8 mouse cellular contexts compared by ENCODE assay signal in the genomic region with DNA sequence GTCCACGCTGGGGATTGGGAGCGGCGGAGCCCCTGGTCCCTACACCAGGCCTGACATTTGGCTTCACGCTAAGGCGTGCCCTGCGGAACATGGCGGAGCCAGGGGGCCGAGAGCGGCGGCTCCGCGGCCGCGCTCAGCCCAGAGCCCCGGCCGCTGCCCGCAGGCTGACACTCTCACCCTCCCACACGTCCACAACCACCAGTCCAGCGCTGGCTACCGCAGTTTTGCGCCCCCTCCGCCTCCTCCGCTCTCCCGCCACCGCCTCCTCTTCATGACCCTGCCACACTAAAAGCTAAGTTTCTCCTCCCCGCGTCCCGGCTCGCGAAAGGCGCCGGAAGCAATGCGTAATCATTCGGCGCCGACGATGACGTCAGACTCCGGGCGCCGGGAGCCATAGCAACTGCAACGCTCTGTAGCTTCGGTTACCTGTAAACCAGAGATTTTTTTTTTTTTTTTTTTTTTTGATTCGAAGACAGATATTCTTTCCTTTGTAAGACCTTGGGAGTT. TPM values are rescaled to one million over a fixed set of nuclear protein-coding genes. Genes with fewer than 3 reads are reported as not detected.
DNase-seq lines count a peak whose midpoint lies in the region; ATAC-seq lines count a peak whose summit lies in the region.

Gene Bdp1 (minus strand): TSS at position 323 of the 507 bp plus-strand sequence.

- peak; percentile 82 for ATAC-seq in erythroid progenitor cell, adult 5-6 weeks (replicated peaks; ENCODE audit: low FRiP score, poor library complexity, severe bottlenecking)
- peak; percentile 61 for ATAC-seq in heart, embryonic 13.5 days (ENCODE audit: extremely low read depth, insufficient number of reproducible peaks, low FRiP score, low TSS enrichment)
- peak; percentile 81 for ATAC-seq in liver, embryonic 12.5 days
- ATAC-seq in stomach, embryonic 15.5 days (ENCODE audit: insufficient read depth, low FRiP score, low read depth): peak; percentile 74

- no peaks in the 10 kb centered on the region for H3K9me3 ChIP-seq in heart, embryonic 13.5 days
- no peaks in the 10 kb centered on the region for H3K9me3 ChIP-seq in liver, embryonic 12.5 days (replicated peaks)
- H3K9me3 ChIP-seq in stomach, embryonic 15.5 days: no peaks in the 10 kb centered on the region

- no peaks in the 10 kb centered on the region for H3K27me3 ChIP-seq in heart, embryonic 13.5 days (replicated peaks)
- H3K27me3 ChIP-seq in liver, embryonic 12.5 days (replicated peaks): peaks cover 4% of the 10 kb centered on the region; the same call in 1 of the 2 replicates
- no peaks in the 10 kb centered on the region for H3K27me3 ChIP-seq in stomach, embryonic 15.5 days (replicated peaks)

- H3K4me1 ChIP-seq in heart, embryonic 13.5 days: peaks cover 27% of the 10 kb centered on the region
- H3K4me1 ChIP-seq in liver, embryonic 12.5 days: peaks cover 53% of the 10 kb centered on the region
- peaks cover 13% of the 10 kb centered on the region for H3K4me1 ChIP-seq in stomach, embryonic 15.5 days

- peak within 1 kb of the TSS; percentile 98 for H3K9ac ChIP-seq in heart, embryonic 13.5 days
- peak within 1 kb of the TSS; percentile 84 for H3K9ac ChIP-seq in liver, embryonic 12.5 days
- peak within 1 kb of the TSS; percentile 56 for H3K9ac ChIP-seq in stomach, embryonic 15.5 days

- peaks cover 6% of the 10 kb centered on the region for H3K36me3 ChIP-seq in heart, embryonic 13.5 days
- H3K36me3 ChIP-seq in liver, embryonic 12.5 days: peaks cover 2% of the 10 kb centered on the region
- no peaks in the 10 kb centered on the region for H3K36me3 ChIP-seq in stomach, embryonic 15.5 days

- peak within 1 kb of the TSS; percentile 77 for H3K4me2 ChIP-seq in heart, embryonic 13.5 days
- H3K4me2 ChIP-seq in liver, embryonic 12.5 days: peak within 1 kb of the TSS; percentile 80
- H3K4me2 ChIP-seq in stomach, embryonic 15.5 days: peak within 1 kb of the TSS; percentile 73

- under 1% methylated on average over 41 of the region's 44 CpGs for WGBS in heart, embryonic 13.5 days
- WGBS in liver, embryonic 12.5 days (ENCODE audit: insufficient replicate concordance): under 1% methylated on average over 44 of the region's 44 CpGs
- under 1% methylated on average over 44 of the region's 44 CpGs for WGBS in stomach, embryonic 15.5 days

- H3K27ac ChIP-seq in heart, embryonic 13.5 days (replicated peaks): peak within 1 kb of the TSS; percentile 90
- peak within 1 kb of the TSS; percentile 82 for H3K27ac ChIP-seq in liver, embryonic 12.5 days
- peak within 1 kb of the TSS; percentile 86 for H3K27ac ChIP-seq in stomach, embryonic 15.5 days

- peak; percentile 94 for DNase-seq in CD4-positive helper T cell, adult 2 months (ENCODE audit: low read depth, low spot score)
- peak; percentile 79 for DNase-seq in brain, embryonic 18.5 days (ENCODE audit: low read depth, low spot score)
- DNase-seq in kidney, postnatal 10 days: peak; percentile 97
- DNase-seq in natural killer cell, adult 2 months (ENCODE audit: low spot score in 2 of 2): peak; percentile 91 to 93

- peak within 1 kb of the TSS; percentile 100 for H3K4me3 ChIP-seq in heart, embryonic 13.5 days
- H3K4me3 ChIP-seq in liver, embryonic 12.5 days: peak within 1 kb of the TSS; percentile 83
- H3K4me3 ChIP-seq in stomach, embryonic 15.5 days (replicated peaks): peak within 1 kb of the TSS; percentile 68

RNA-seq across cellular contexts. Expression of gene Bdp1, which starts in this region (rescaled TPM):
- total RNA-seq in erythroid progenitor cell, adult 5-6 weeks (2015; ENCODE audit: low replicate concordance): 25.9 and 26.8 TPM in 2 replicates
- total RNA-seq in erythroid progenitor cell, adult 5-6 weeks (2017; ENCODE audit: low replicate concordance): 55.7 and 56.3 TPM in 2 replicates
- polyA plus RNA-seq in heart, embryonic 13.5 days (2015; fragmentation: Nextera tagmentation; extraction: Ambion mirVana): 17.9 and 19.2 TPM in 2 replicates
- 24.9 and 25.0 TPM in 2 replicates for polyA plus RNA-seq in liver, embryonic 12.5 days (2016; fragmentation: Nextera tagmentation; extraction: Ambion mirVana)
- polyA plus RNA-seq in stomach, embryonic 15.5 days (2015; fragmentation: Nextera tagmentation; extraction: Ambion mirVana): 31.0 and 32.5 TPM in 2 replicates

Comparison
In these comparisons a context has a peak if more than half of its experiments do, and no peak if none do; other contexts are left out.
1. Peak in every context shown above with its lines: DNase-seq, ATAC-seq, H3K4me3 ChIP-seq and H3K27ac ChIP-seq.